Mouse (Mus musculus) T-helper 1 cell (primary cell): ENCODE results near the gene 2210017I01Rik.

ENCODE experiments used
- in situ Hi-C: fragments of 300-600 bp; cut with MboI, MseI; formaldehyde crosslinking; loops from one replicate; pipeline ENCODE4 v1.15.1; 2025; ENCODE audit warnings: high pct_unique_total_duplicates

The 2210017I01Rik gene

DNA sequence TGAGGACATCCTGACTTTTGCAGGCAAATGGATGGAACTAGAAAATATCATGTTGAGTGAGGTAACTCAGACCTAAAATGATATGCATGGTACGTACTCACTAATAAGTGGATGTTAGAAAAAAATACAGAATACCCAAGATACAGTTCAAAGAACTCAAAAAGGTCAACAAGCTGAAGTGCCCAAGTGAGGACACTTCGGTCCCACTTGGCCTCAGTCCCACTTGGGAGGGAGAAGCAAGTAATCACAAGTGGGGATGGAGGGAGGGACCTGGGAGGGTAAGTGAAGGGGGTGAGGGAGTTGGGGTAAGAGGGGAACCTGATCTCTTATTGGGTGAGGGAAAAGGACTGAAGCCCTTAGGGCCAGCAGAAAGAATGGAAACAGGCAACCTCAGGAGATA lies 38.5 kb downstream of the 2210017I01Rik start:
- in situ Hi-C loops: no loop called here

- in situ Hi-C loops: no loop called here
Measured at GRCm38 (mm10) chr3:92565418-92565817, 41.9 kb downstream of the 2210017I01Rik start.
